Mouse (Mus musculus) gastrocnemius, adult 2 months (tissue): ENCODE measurements around the gene Taar1. TPM values are rescaled to one million over a fixed set of nuclear protein-coding genes. Genes with fewer than 3 reads are reported as not detected.

Experiments
- DNase-seq: peaks from one replicate; pipeline ENCODE4 v3.0.0; 2022
- H3K27ac ChIP-seq: fragments of 200-600 bp; 2 replicates; pipeline ENCODE4 v1.8.1; 2022; ENCODE audit warnings: mild to moderate bottlenecking
- H3K4me3 ChIP-seq: fragments of 200-600 bp; 2 replicates; pipeline ENCODE4 v1.8.1; 2022; ENCODE audit warnings: mild to moderate bottlenecking, moderate library complexity
- CTCF ChIP-seq: fragments of 200-600 bp; IDR thresholded peaks from 2 replicates; pipeline ENCODE4 v1.8.1; 2022; ENCODE audit warnings: antibody characterized with exemption, mild to moderate bottlenecking, moderate library complexity
- intact Hi-C: fragments of 180-260 bp; cut with DNase I; formaldehyde crosslinking; loops from one replicate; pipeline ENCODE4 v1.15.1; 2025
- total RNA-seq, 2 experiments: library from RNA; stranded (reverse); gene quantifications; 2 replicates each; pipeline ENCODE4 v1.2.3; 2021

The Taar1 gene
- total RNA-seq, 2 experiments from 2014 or later = not detected

DNA sequence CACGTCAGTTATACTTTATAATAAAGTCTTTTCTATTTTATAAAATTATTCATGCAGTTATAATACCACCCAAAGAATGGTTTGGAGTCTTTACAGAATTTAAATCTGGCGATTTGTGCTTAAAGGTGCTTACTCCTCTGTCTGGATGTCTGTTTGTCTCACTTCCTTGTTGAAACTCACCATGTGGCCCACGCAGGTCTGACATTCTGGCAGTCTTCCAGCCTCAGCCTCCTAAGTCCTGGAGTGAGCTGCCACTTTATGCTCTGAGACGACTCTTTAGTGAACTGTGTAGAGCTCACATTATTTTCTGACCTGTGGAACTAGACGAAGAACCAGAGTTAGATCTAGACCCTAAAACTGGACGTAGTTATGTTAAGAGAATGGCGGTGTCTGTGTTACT, 27.9 kb downstream of the Taar1 start:
- DNase-seq = no peak
- TF ChIP-seq CTCF = no peak
- intact Hi-C loops = no loop called here
- H3K4me3 ChIP-seq = no peak overlapping the region
- H3K27ac ChIP-seq = no peak overlapping the region

DNA sequence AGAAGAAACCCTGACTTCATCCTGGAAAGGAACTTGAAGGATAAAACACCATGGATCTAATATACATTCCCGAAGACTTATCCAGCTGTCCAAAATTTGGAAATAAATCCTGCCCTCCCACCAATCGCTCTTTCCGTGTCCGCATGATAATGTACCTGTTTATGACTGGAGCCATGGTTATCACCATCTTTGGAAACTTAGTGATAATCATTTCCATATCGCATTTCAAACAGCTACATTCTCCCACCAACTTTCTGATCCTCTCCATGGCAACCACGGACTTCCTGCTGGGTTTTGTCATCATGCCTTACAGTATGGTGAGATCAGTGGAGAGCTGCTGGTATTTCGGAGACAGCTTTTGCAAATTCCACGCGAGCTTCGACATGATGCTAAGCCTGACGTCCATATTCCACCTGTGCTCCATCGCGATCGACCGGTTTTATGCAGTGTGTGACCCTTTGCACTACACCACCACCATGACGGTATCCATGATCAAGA, 29.4 kb downstream of the Taar1 start, which contains the start of gene Taar3:
Taar3 (plus strand) TSS at position 51 of the 498 bp plus-strand sequence.
- no peak within 1 kb of the TSS for H3K4me3 ChIP-seq
- TF ChIP-seq CTCF = no peak
- intact Hi-C loops = no loop called here
- DNase-seq = no peak
- H3K27ac ChIP-seq = no peak within 1 kb of the TSS

DNA sequence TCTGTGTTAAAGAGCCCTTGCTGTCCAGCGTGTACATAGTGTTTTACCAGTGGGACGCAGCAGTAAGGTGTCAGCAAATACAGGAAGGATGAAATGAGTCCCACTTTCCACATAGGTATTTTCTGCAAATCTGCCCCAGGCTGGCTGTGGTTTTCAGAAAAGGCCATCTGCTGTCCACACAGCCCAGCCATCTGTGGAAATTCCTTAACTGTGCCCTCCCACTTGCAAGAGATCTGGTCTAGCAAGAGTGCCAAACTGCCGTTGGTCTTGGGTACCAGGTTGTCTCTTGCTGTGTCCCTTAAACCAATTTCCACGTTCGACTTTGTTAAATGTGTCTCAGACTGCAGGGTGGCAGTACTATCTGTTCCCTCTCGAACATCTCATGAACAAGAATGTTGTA, 31.6 kb downstream of the Taar1 start:
- TF ChIP-seq CTCF = no peak
- no peak overlapping the region for H3K4me3 ChIP-seq
- intact Hi-C loops = no loop called here
- H3K27ac ChIP-seq = no peak overlapping the region
- no peak for DNase-seq

DNA sequence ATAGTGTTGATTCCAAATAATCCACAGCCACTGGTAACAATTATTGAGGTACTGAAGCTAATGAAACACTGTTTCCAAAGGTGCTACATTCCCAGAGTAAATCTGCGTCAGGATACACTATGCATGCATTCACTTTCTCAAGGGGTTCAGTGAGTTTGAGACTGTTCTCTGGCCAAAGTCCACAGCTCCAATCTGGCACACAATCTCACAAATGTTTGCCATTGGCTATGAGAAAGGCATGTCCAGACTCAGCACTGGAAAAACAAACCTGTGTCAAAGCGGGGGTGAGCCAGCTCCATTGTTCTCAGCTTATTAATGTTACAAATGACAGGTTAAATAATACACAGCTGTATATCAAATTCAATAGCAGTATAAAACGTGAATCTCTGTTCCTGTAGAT, 38.9 kb downstream of the Taar1 start:
- no peak for DNase-seq
- no peak for TF ChIP-seq CTCF
- intact Hi-C loops = no loop called here
- no peak overlapping the region for H3K4me3 ChIP-seq
- no peak overlapping the region for H3K27ac ChIP-seq

DNA sequence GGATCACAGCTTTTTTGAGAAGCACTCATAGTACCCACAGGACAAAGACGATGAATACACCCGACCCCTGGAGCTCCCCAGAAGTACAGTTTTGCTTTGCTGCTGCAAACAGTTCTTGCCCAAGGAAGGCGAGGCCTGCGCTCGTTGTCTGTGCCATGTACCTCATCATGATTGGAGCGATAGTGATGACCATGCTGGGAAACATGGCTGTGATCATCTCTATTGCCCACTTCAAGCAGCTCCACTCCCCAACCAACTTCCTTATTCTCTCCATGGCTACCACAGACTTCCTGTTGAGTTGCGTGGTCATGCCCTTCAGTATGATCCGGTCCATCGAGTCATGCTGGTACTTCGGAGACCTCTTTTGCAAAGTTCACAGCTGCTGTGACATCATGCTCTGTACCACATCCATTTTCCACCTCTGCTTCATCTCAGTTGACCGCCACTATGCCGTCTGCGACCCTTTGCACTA, 40.3 kb downstream of the Taar1 start, which contains the start of gene Taar4:
Taar4 (plus strand) TSS at position 51 of the 472 bp plus-strand sequence.
- Histone ChIP-seq H3K27ac (no peak within 1 kb of the TSS), H3K4me3 (no peak within 1 kb of the TSS)
- DNase-seq = no peak
- intact Hi-C loops = no loop called here
- no peak for TF ChIP-seq CTCF

DNA sequence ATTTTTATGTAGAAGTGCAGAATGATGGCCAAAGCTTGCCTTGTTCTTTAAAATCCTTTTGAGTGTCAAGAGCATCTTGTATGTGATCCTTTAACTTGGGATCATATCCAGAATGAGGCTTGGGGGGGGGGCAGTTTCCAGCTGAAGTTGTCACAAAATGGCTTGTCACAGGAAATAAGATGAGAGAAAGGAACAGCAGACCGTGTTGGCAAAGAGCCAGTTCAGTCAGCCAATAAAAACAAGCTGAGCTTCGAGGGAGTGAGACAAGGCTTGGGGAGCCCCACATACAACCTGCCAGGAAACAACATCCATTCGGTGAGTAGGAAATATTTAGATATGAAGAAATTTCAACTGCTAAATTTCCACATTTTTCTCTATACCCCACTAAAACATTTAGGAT, 43.3 kb downstream of the Taar1 start:
- Histone ChIP-seq H3K4me3 (no peak overlapping the region), H3K27ac (no peak overlapping the region)
- no peak for DNase-seq
- intact Hi-C loops = no loop called here
- TF ChIP-seq CTCF = no peak

DNA sequence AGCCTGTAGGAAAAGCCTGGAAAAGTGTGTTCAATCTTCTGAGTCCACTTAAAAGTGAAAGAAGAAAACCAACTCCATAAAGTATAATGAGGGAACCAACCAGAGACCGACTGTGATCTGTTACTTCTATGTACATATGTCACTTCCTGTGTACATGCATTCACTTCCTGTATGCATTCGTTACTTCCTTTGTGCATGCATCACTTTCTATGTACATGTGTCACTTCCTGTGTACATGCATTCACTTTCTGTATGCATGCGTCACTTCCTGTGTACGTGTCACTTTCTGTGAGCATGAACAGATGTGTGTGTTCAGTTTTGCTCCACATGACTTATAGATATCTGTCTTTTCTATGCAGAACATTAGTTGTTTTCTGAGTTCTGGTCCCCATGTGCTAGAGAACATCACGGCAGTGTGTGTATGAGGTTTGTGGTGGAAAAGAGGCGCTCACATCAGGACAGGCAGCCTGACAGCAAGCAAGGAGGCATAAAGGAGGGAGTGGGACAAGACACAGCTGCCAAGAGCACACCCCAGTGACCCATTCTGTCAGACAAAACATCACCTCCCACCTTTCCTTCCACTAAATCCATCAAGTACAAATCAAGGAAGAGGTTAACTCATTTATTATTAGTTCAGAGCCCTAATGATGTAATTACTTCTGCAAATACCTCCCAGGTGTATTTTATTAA, 44.9 kb downstream of the Taar1 start:
- Histone ChIP-seq H3K27ac (no peak overlapping the region), H3K4me3 (no peak overlapping the region)
- DNase-seq = no peak
- intact Hi-C loops = no loop called here
- no peak for TF ChIP-seq CTCF

DNA sequence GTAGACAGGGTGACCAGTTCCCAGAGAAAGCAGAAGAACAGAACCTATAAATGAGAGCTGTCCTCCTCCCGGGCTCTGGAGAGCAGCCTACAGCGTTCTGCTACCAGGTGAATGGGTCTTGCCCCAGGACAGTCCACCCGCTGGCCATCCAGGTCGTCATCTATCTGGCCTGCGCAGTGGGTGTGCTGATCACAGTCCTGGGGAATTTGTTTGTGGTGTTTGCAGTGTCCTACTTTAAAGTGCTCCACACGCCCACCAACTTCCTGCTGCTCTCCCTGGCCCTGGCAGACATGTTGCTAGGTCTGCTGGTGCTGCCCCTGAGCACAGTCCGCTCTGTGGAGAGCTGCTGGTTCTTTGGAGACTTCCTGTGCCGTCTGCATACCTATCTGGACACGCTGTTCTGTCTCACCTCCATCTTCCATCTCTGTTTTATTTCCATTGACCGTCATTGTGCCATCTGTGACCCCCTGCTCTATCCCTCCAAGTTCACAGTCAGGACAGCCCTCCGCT, 50.6 kb downstream of the Taar1 start, which contains the start of gene Taar5:
Taar5 (plus strand) TSS at position 51 of the 510 bp plus-strand sequence.
- intact Hi-C loops = no loop called here
- no peak for TF ChIP-seq CTCF
- H3K4me3 ChIP-seq = no peak within 1 kb of the TSS
- DNase-seq = no peak
- H3K27ac ChIP-seq = no peak within 1 kb of the TSS

Other genes with a start within 250 kb of the Taar1 start
- gene Rps12, start 133.1 kb upstream of the Taar1 start, total RNA-seq = 100 to 1,000 TPM; 215 to 230 TPM
- gene Slc18b1, start 123.4 kb upstream of the Taar1 start, total RNA-seq = 1 to 10 TPM; 5.5 to 6.2 TPM
- gene Vnn3, start 68.9 kb upstream of the Taar1 start, total RNA-seq = not detected
- under 1 TPM; 0.17 to 0.23 TPM for gene Vnn1, start 25.7 kb upstream of the Taar1 start, total RNA-seq
- not detected for gene Taar2, start 18.2 kb downstream of the Taar1 start, total RNA-seq
- gene Taar3, start 29.2 kb downstream of the Taar1 start, total RNA-seq = not detected
- not detected for gene Taar4, start 40.1 kb downstream of the Taar1 start, total RNA-seq
- gene Taar5, start 50.4 kb downstream of the Taar1 start, total RNA-seq = not detected
- gene Taar6, start 65.3 kb downstream of the Taar1 start, total RNA-seq = not detected
- gene Taar7a, start 73.1 kb downstream of the Taar1 start, total RNA-seq = not detected
- gene Taar7b, start 79.6 kb downstream of the Taar1 start, total RNA-seq = not detected
- not detected for gene Taar7d, start 106.9 kb downstream of the Taar1 start, total RNA-seq
- not detected for gene Taar7e, start 117.3 kb downstream of the Taar1 start, total RNA-seq
- not detected for gene Taar7f, start 129.2 kb downstream of the Taar1 start, total RNA-seq
- not detected for gene Taar8a, start 156.1 kb downstream of the Taar1 start, total RNA-seq
- gene Taar8b, start 171.9 kb downstream of the Taar1 start, total RNA-seq = not detected
- gene Taar8c, start 181.6 kb downstream of the Taar1 start, total RNA-seq = not detected
- not detected for gene Taar9, start 189.2 kb downstream of the Taar1 start, total RNA-seq
- 10 to 100 TPM; 21.7 to 26.1 TPM for gene Stx7, start 228.9 kb downstream of the Taar1 start, total RNA-seq